Mouse (Mus musculus) liver, postnatal 0 days (tissue): Measurements from ENCODE around the gene 2210408I21Rik. TPM values are rescaled to one million over a fixed set of nuclear protein-coding genes. Genes with fewer than 3 reads are reported as not detected.

Experiments
- ATAC-seq: fragments of 200-750 bp; cut with Nextera tagmentation; 2 replicates; pipeline ENCODE4 v1.8.0; 2017; ENCODE audit warnings: mild to moderate bottlenecking, moderate library complexity
- DNase-seq: peaks from one replicate; pipeline ENCODE4 v3.0.0-alpha.2; 2016
- H3K27ac ChIP-seq: fragments of 300-500 bp; sonication (generic); 2 replicates; pipeline ENCODE4 v1.5.1; 2014; ENCODE audit warnings: antibody characterized with exemption, moderate library complexity, mild to moderate bottlenecking, low read depth
- H3K27me3 ChIP-seq: fragments of 300-500 bp; sonication (generic); 2 replicates; pipeline ENCODE4 v1.6.1; 2014; ENCODE audit warnings: low read length, control low read depth, mixed read lengths; ENCODE audit not compliant: insufficient read depth
- H3K36me3 ChIP-seq: fragments of 300-500 bp; sonication (generic); replicated peaks from 2 replicates; pipeline ENCODE4 v1.6.1; 2014; ENCODE audit warnings: mild to moderate bottlenecking, control low read depth, low read length, moderate library complexity, mixed read lengths; ENCODE audit not compliant: insufficient read depth
- H3K4me1 ChIP-seq: fragments of 300-500 bp; sonication (generic); 2 replicates; pipeline ENCODE4 v1.6.1; 2014; ENCODE audit warnings: antibody characterized with exemption, mild to moderate bottlenecking, control low read depth; ENCODE audit not compliant: insufficient read depth
- H3K4me2 ChIP-seq: fragments of 300-500 bp; sonication (generic); 2 replicates; pipeline ENCODE4 v1.6.1; 2014; ENCODE audit warnings: low read depth, mild to moderate bottlenecking, low read length, moderate library complexity, mixed read lengths
- H3K4me3 ChIP-seq: fragments of 300-500 bp; sonication (generic); 2 replicates; pipeline ENCODE4 v1.5.1; 2014; ENCODE audit warnings: low read depth, low read length
- H3K9ac ChIP-seq: fragments of 300-500 bp; sonication (generic); replicated peaks from 2 replicates; pipeline ENCODE4 v1.6.1; 2014; ENCODE audit warnings: mild to moderate bottlenecking, moderate library complexity
- H3K9me3 ChIP-seq: fragments of 300-500 bp; sonication (generic); 2 replicates; pipeline ENCODE4 v1.6.1; 2016; ENCODE audit warnings: mild to moderate bottlenecking, control low read depth, low read length, mixed read lengths
- CTCF ChIP-seq: sonication (generic); IDR thresholded peaks from 2 replicates; pipeline ENCODE4 v1.5.1; 2016; ENCODE audit warnings: antibody characterized with exemption, low read depth
- EP300 ChIP-seq: IDR thresholded peaks from 2 replicates; pipeline ENCODE4 v1.6.1; 2016; ENCODE audit warnings: antibody characterized with exemption, low read depth, mild to moderate bottlenecking
- WGBS: fragments of 180-500 bp; shearing (Covaris S2); extraction: QIAGEN DNeasy Blood & Tissue Kit; methylation state at CpG from one replicate; pipeline ENCODE4 v1.1.7; 2014; ENCODE audit not compliant: insufficient replicate concordance; 5-methylcytosine and 5-hydroxymethylcytosine counted together
- polyA plus RNA-seq: library from polyadenylated mRNA; unstranded; fragments of >200 nt; fragmentation: Nextera tagmentation; extraction: Ambion mirVana; gene quantifications from 2 replicates; pipeline ENCODE4 v1.2.1, GENCODE M21; 2015

The 2210408I21Rik gene
- polyA plus RNA-seq, 1 experiment from 2014 or later, result 2.0 TPM

DNA sequence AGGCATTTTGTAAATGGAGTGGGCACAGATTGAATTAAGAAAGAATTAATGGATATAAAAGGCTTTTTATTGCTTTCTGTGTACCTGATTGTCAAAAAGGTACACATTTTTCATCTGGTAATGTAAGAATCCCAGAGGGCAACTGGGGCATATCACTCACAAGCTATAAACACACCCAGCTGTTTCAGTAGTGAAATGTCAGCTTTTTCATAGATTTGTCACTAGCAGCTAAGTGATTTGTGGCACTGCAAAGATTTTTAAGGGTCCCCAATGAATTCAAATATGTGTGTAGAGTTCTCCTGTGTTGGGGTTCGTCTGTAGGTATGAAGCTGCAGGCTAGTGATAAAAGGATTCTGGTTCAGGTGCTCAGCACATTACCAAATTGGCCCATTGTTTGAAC lies 188.8 kb downstream of the 2210408I21Rik start:
- Histone ChIP-seq H3K9ac (no peak overlapping the region), H3K4me1 (no peaks in the 10 kb centered on the region), H3K27ac (no peak overlapping the region), H3K27me3 (no peaks in the 10 kb centered on the region), H3K4me2 (no peak overlapping the region), H3K9me3 (no peaks in the 10 kb centered on the region), H3K36me3 (no peaks in the 10 kb centered on the region), H3K4me3 (no peak overlapping the region)
- TF ChIP-seq CTCF (no peak), EP300 (no peak)
- ATAC-seq (no peak), DNase-seq (no peak)
- WGBS, result 73% methylated on average over 1 of the region's 1 CpGs

DNA sequence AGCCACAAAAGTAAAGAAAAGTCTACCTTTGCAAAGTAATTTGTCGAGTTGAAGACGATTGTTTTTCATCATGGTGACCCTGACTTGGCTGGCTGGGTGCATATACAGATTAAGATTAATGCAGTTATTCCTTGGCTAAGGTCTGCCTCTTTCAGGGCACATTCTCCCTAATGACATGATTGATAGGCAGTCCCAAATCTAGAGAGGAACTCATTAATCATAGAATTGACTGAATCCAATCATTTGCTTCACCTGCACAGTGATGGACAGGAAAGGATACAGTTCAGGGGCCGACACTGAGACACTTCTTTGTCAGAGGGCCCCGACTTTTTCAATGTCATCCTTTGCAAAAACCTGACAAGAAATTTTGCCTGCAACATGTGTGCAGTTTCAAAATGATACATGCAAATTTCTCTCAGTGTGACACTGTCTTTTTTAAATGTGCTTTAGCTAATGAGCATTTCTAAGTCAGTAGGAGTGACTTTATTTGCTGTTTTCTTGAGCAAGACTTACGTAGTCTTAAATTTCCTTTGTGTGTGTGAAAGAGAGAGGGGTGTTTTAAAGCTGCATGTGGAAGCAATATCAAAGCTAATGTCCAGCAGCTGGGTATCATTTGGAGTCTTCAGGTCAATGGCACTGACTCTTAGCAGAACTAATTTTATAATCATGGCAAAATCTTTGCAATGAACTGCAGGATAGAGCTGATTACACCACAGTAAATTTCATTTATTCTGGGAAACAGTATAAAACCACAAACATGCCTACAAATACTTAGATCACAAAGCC lies 191.0 kb downstream of the 2210408I21Rik start:
- TF ChIP-seq EP300 (no peak), CTCF (no peak)
- H3K27ac ChIP-seq, result no peak overlapping the region

DNA sequence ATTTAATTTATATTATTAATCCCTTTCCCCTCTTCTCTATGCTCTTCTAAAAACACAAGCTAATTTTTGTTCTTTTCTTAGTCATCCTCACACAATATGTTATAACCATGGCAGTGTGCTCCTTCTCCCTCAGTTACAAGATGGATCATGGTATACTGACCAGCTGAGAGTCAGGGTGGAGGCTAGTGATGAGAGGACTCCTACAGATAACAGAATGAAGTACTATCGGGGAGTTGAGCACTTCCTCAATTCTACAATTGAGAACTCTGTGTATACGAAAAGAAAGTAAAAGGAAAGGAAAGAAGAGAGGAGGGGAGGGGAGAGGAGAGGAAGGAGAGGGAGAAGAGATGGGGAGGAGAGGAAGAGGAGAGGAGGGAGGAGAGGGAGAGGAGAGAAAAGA lies 206.8 kb downstream of the 2210408I21Rik start:
- Histone ChIP-seq H3K9ac (no peak overlapping the region), H3K4me2 (no peak overlapping the region), H3K4me3 (no peak overlapping the region), H3K4me1 (no peaks in the 10 kb centered on the region), H3K27ac (no peak overlapping the region), H3K36me3 (no peaks in the 10 kb centered on the region), H3K27me3 (no peaks in the 10 kb centered on the region), H3K9me3 (no peaks in the 10 kb centered on the region)
- ATAC-seq (no peak), DNase-seq (no peak)
- 48% methylated on average over 2 of the region's 2 CpGs for WGBS
- TF ChIP-seq EP300, result no peak
- no peak for TF ChIP-seq CTCF

More for the DNA sequence above, 191.0 kb downstream of the 2210408I21Rik start:
- Histone ChIP-seq H3K4me3 (no peak overlapping the region), H3K9me3 (no peaks in the 10 kb centered on the region), H3K9ac (no peak overlapping the region), H3K36me3 (no peaks in the 10 kb centered on the region), H3K4me1 (no peaks in the 10 kb centered on the region), H3K4me2 (no peak overlapping the region), H3K27me3 (no peaks in the 10 kb centered on the region)
- 65% methylated on average over 5 of the region's 5 CpGs for WGBS
- no peak for DNase-seq
- ATAC-seq, result no peak

DNA sequence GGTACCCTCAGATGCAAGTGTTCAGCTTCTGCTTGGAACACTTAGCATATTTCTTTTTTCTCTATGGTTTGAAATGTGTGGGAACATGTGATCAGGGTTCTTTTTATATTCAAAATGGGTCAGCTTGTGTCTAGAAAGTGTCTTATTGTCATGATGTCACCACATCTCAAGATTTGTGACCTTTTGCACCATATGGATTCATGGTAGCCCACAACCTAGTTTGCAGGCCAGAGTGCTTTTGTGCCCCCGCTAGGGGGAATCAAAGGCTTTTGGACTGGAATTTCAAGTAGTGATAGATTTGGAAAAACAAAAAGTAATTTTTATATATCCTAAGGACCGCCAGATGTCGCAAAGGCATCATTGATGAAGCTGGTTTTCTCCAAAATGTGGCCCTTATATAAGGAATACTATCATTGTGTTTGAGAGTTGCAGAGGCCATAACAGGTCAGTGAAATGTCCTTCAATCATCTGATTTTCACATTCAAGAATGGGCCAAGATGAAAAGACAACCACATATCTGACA lies 250.2 kb downstream of the 2210408I21Rik start:
- no peak for DNase-seq
- Histone ChIP-seq H3K9ac (no peak overlapping the region), H3K27me3 (no peaks in the 10 kb centered on the region), H3K36me3 (no peaks in the 10 kb centered on the region), H3K4me2 (no peak overlapping the region), H3K4me1 (no peaks in the 10 kb centered on the region), H3K9me3 (no peaks in the 10 kb centered on the region), H3K4me3 (no peak overlapping the region), H3K27ac (no peak overlapping the region)
- ATAC-seq, result no peak
- WGBS, result 74% methylated on average over 3 of the region's 3 CpGs
- TF ChIP-seq CTCF (no peak), EP300 (no peak)

DNA sequence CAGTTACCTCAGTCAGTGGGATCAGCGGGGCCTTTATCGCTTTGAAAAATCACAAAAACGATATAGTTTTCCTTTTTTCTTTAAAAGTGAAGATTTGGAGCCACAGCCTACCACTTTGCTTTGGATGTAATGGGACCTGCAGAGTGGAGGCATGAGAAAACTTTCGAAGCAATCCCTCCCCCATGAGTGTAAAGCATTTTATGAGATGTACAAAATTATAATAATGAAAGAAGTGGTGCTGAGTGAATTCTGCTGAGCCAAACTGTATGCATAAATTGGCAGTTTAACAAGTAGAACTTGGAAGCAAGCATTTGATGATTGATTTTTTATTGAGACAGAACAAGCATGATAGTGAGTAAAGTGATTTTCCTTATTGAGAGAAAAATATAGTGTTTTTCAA lies 250.7 kb downstream of the 2210408I21Rik start:
- Histone ChIP-seq H3K4me1 (no peaks in the 10 kb centered on the region), H3K36me3 (no peaks in the 10 kb centered on the region), H3K27me3 (no peaks in the 10 kb centered on the region), H3K9me3 (no peaks in the 10 kb centered on the region), H3K9ac (no peak overlapping the region), H3K4me3 (no peak overlapping the region), H3K27ac (no peak overlapping the region), H3K4me2 (no peak overlapping the region)
- no peak for ATAC-seq
- TF ChIP-seq EP300 (no peak), CTCF (no peak)
- WGBS, result 76% methylated on average over 4 of the region's 4 CpGs
- no peak for DNase-seq

DNA sequence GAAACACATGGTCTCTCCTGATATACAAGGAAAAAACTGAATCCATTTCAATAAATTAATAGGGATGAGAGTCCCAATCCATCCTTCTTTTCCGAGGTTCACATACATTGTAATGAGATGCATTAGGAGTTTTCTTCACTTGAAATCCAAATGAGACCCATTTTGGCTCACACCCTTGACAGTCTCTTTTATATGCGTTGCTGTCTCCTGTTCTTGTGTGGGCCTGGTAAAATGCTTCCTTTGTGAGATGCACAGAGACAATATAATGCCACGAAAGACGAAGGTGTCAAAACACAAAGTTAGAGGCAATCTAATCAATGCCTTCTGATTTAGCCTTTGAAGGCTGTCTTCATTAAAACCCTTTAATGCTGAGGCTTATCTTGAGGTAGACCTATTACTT lies 252.8 kb downstream of the 2210408I21Rik start:
- Histone ChIP-seq H3K4me2 (no peak overlapping the region), H3K27me3 (no peaks in the 10 kb centered on the region), H3K27ac (no peak overlapping the region), H3K4me3 (no peak overlapping the region), H3K9ac (no peak overlapping the region), H3K9me3 (no peaks in the 10 kb centered on the region), H3K4me1 (no peaks in the 10 kb centered on the region), H3K36me3 (no peaks in the 10 kb centered on the region)
- no peak for DNase-seq
- WGBS, result 72% methylated on average over 4 of the region's 4 CpGs
- no peak for ATAC-seq
- TF ChIP-seq EP300 (no peak), CTCF (no peak)
